Mouse (Mus musculus): ENCODE measurements at regions not wholly inside any gene's neighbourhood (a gene's known extent, or its start where the extent isn't known, plus 50 kb on each side); places are given as distances from the start of the nearest gene placed in this dataset.

DNA sequence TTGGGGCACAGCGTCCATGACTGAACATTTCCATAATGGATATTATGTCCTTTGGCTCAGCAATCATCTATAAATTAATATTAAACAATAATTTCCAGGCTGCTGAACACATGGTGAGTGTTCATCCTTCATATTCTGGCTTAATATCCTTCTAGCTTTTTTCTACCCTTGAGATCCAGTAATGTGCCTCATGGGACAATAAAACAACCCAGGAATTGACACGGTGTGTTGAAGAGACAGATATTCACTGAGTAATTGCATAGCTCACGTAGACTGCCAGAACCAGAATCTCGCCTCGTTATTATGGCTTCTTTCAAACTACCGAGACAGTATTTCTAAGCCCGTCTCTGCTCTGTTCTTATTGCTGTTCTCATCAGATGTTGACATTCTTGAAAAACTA, 74.1 kb upstream of the Cnr1 start:
- no peak overlapping the region for H3K27ac ChIP-seq (ENCODE audit: insufficient read depth, low read length)
- TF ChIP-seq POLR2A (IDR thresholded peaks at IDR 0.05; ENCODE audit: extremely low read depth, insufficient read depth, low read length): no peak
- TF ChIP-seq CTCF (IDR thresholded peaks at IDR 0.05; ENCODE audit: extremely low read depth, insufficient read depth, low read length): no peak
- no peak overlapping the region for H3K4me3 ChIP-seq (ENCODE audit: insufficient read depth, low read length)
- no peaks in the 10 kb centered on the region for H3K4me1 ChIP-seq (ENCODE audit: control insufficient read depth, insufficient read depth, low read length)

DNA sequence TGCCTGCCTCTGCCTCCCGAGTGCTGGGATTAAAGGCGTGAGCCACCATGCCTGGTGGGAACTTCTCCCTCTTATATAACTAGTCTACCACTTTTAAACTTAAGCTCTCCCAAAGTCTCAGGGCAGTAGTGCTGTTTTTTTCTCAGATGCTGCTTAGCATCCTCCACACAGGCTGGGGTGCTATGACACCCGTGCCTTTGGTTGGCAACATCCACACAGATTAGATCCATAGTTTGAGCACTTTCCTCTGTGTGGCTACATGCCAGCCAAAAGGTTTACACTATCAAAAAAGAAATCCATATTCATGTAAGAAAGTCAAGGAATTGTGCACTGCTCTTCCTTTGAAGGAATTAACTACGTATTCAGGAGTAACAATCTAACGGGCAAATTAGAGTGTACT, 72.1 kb upstream of the Cnr1 start:
- Histone ChIP-seq H3K4me3 (ENCODE audit: insufficient read depth, low read length) (no peak overlapping the region), H3K4me1 (ENCODE audit: control insufficient read depth, insufficient read depth, low read length) (no peaks in the 10 kb centered on the region), H3K27ac (ENCODE audit: insufficient read depth, low read length) (no peak overlapping the region)
- TF ChIP-seq CTCF (IDR thresholded peaks at IDR 0.05; ENCODE audit: extremely low read depth, insufficient read depth, low read length) (no peak), POLR2A (IDR thresholded peaks at IDR 0.05; ENCODE audit: extremely low read depth, insufficient read depth, low read length) (no peak)

DNA sequence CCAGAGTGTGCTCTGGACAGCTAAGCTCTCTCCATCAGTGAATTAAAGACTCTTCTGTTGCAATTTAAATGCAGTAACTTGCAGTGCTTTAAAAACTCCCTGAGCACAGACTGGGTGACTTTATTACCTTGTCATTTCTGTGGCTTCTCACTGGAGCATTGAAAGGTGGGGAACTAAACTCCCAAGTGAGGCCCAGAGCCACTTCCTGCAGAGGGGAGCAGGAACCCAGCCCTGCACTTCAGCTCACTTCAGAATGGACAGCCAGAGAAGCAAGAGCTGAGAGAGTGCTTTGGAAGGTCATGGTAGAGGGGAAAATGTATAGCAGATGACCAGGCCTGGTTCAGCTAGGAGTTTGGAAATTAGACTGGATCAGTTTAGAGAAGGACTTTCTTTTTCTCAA, 69.3 kb upstream of the Cnr1 start:
- TF ChIP-seq POLR2A (IDR thresholded peaks at IDR 0.05; ENCODE audit: extremely low read depth, insufficient read depth, low read length) (no peak), CTCF (IDR thresholded peaks at IDR 0.05; ENCODE audit: extremely low read depth, insufficient read depth, low read length) (no peak)
- Histone ChIP-seq H3K27ac (ENCODE audit: insufficient read depth, low read length) (no peak overlapping the region), H3K4me3 (ENCODE audit: insufficient read depth, low read length) (no peak overlapping the region), H3K4me1 (ENCODE audit: control insufficient read depth, insufficient read depth, low read length) (no peaks in the 10 kb centered on the region)

DNA sequence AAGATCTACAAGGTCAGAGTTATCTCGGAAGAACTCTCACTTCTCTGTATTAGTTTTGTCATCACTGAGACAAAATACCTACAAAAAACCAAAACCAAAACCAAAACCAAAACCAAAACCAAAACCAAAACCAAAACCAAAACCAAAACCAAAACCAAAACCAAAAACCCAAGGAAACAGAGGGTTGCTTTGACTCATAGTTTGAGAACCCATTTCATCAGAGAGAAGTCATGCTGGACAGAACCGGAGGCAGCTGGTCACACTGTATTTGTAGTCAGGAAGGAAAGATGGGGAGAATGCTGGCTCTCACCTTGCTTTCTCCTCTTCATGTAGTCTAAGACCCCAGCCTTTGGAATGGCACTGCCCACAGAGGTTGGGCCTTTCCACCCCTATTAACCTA, 57.3 kb upstream of the Cnr1 start:
- no peak for TF ChIP-seq POLR2A (IDR thresholded peaks at IDR 0.05; ENCODE audit: extremely low read depth, insufficient read depth, low read length)
- no peak for TF ChIP-seq CTCF (IDR thresholded peaks at IDR 0.05; ENCODE audit: extremely low read depth, insufficient read depth, low read length)
- H3K4me1 ChIP-seq (ENCODE audit: control insufficient read depth, insufficient read depth, low read length): no peaks in the 10 kb centered on the region

DNA sequence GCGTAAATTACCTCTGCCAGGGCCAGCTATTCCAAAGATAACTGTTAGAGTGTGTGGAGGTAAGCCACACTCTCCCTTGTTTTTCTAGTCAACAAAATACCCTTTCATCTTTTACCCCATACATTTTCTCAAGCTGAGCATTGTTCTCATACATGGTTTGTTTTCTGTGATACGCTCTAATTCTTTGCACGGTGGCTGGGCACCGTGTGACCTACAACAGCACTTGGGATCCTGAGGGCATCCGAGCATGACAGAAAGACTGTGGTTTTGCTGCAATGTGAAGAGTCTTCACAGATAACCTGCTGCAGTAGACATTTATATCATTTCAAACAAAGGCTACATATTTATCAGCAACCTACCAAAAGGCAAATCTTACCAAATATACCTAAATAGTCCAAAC, 55.1 kb upstream of the Cnr1 start:
- TF ChIP-seq POLR2A (IDR thresholded peaks at IDR 0.05; ENCODE audit: extremely low read depth, insufficient read depth, low read length) (no peak), CTCF (IDR thresholded peaks at IDR 0.05; ENCODE audit: extremely low read depth, insufficient read depth, low read length) (no peak)
- no peak overlapping the region for H3K4me3 ChIP-seq (ENCODE audit: insufficient read depth, low read length)
- H3K4me1 ChIP-seq (ENCODE audit: control insufficient read depth, insufficient read depth, low read length): no peaks in the 10 kb centered on the region
- no peak overlapping the region for H3K27ac ChIP-seq (ENCODE audit: insufficient read depth, low read length)

More for the DNA sequence above, 57.3 kb upstream of the Cnr1 start:
- no peak overlapping the region for H3K4me3 ChIP-seq (ENCODE audit: insufficient read depth, low read length)
- no peak overlapping the region for H3K27ac ChIP-seq (ENCODE audit: insufficient read depth, low read length)

Data from cortical plate, adult 2 months (tissue).